Mouse (Mus musculus): ENCODE results near the gene Plekha1. TPM values are rescaled to one million over a fixed set of nuclear protein-coding genes. Genes with fewer than 3 reads are reported as not detected.

The Plekha1 gene
- 6.9 and 18.9 TPM in 2 replicates for total RNA-seq (2012; rRNA removed)
- polyA plus RNA-seq (2012; ENCODE audit: insufficient read depth in 1 of 2, insufficient read length in 2 of 2, low read depth in 1 of 2, low replicate concordance in 2 of 2, missing spikeins in 1 of 2): 10 to 100 TPM in 1 of 2 experiments, not detected in 1; 22.1 TPM

GRCm38 (mm10) chr7:130865613-130866591, at the start of gene Plekha1:
TSS of gene Plekha1 (plus strand) at chr7:130865756.
- Histone ChIP-seq H3K27me3 (ENCODE audit: control insufficient read depth in 1 of 2, insufficient read depth in 2 of 2, low read length in 2 of 2) (no peaks in the 10 kb centered on the region; a peak in 1 of 4 replicates), H3K9ac (ENCODE audit: control insufficient read depth, low read depth, low read length, poor library complexity, severe bottlenecking) (no peak within 1 kb of the TSS), H3K4me1 (ENCODE audit: control insufficient read depth in 1 of 2, insufficient read depth in 2 of 2, low read length in 2 of 2) (no peaks in the 10 kb centered on the region), H3K9me3 (replicated peaks; ENCODE audit: insufficient read depth, low read length) (no peaks in the 10 kb centered on the region), H3K27ac (ENCODE audit: control insufficient read depth, low read depth, low read length) (no peak within 1 kb of the TSS), H3K4me3 (ENCODE audit: control insufficient read depth in 1 of 2, insufficient read depth in 1 of 2, low read depth in 2 of 2, low read length in 2 of 2) (no peak within 1 kb of the TSS), H3K79me2 (ENCODE audit: control insufficient read depth, insufficient read depth, low read length, poor library complexity) (no peaks in the 10 kb centered on the region), H3K36me3 (ENCODE audit: control insufficient read depth in 1 of 2, insufficient read depth in 2 of 2, low read length in 2 of 2) (no peaks in the 10 kb centered on the region)
- DNase-seq (ENCODE audit: low read depth, low spot score): no peak
- TF ChIP-seq TAL1 (IDR thresholded peaks at IDR 0.05; ENCODE audit: low read length) (no peak), POLR2A (IDR thresholded peaks at IDR 0.05; ENCODE audit: control insufficient read depth in 1 of 2, insufficient read depth in 1 of 2, low read depth in 1 of 2, low read length in 2 of 2, poor library complexity in 1 of 2) (peak in 1 of 2 experiments; percentile 39; a peak in 1 of 4 replicates), USF1 (IDR thresholded peaks at IDR 0.05; ENCODE audit: low read depth, low read length) (no peak), MAFK (IDR thresholded peaks at IDR 0.05; ENCODE audit: borderline replicate concordance, low read depth, low read length) (no peak), HCFC1 (IDR thresholded peaks at IDR 0.05; ENCODE audit: low read depth, low read length) (no peak), USF2 (IDR thresholded peaks at IDR 0.05; ENCODE audit: borderline replicate concordance in 1 of 2, insufficient read depth in 1 of 2, low read depth in 1 of 2, low read length in 2 of 2) (no peak), GATA1 (IDR thresholded peaks at IDR 0.05; ENCODE audit: low read depth, low read length) (no peak), KAT2A (conservative IDR thresholded peaks at IDR 0.05; ENCODE audit: low read depth, low read length) (no peak), CTCF (IDR thresholded peaks at IDR 0.05 in 2 of 3, conservative IDR thresholded peaks at IDR 0.05 in 1 of 3; ENCODE audit: control insufficient read depth in 1 of 3, insufficient read depth in 1 of 3, low read depth in 2 of 3, low read length in 3 of 3, poor library complexity in 1 of 3, severe bottlenecking in 1 of 3) (no peak)

- TF ChIP-seq CHD1 (IDR thresholded peaks at IDR 0.05; ENCODE audit: low read depth, low read length): no peak
- no peak for TF ChIP-seq MYB (IDR thresholded peaks at IDR 0.05; ENCODE audit: low read depth, low read length)
- TF ChIP-seq TAL1 (IDR thresholded peaks at IDR 0.05; ENCODE audit: low read length): no peak
- TF ChIP-seq USF2 (IDR thresholded peaks at IDR 0.05; ENCODE audit: borderline replicate concordance in 1 of 2, insufficient read depth in 1 of 2, low read depth in 1 of 2, low read length in 2 of 2): no peak
- no peak for TF ChIP-seq RAD21 (IDR thresholded peaks at IDR 0.05; ENCODE audit: low read depth, low read length)
- TF ChIP-seq CTCF (IDR thresholded peaks at IDR 0.05 in 2 of 3, conservative IDR thresholded peaks at IDR 0.05 in 1 of 3; ENCODE audit: control insufficient read depth in 1 of 3, insufficient read depth in 1 of 3, low read depth in 2 of 3, low read length in 3 of 3, poor library complexity in 1 of 3, severe bottlenecking in 1 of 3): no peak
- no peak for TF ChIP-seq ZNF384 (IDR thresholded peaks at IDR 0.05; ENCODE audit: low read depth, low read length)
- TF ChIP-seq UBTF (IDR thresholded peaks at IDR 0.05; ENCODE audit: borderline replicate concordance, insufficient read depth, low read depth, low read length): no peak
- no peak for TF ChIP-seq CHD2 (IDR thresholded peaks at IDR 0.05; ENCODE audit: low read length)
- no peak for TF ChIP-seq ZKSCAN1 (IDR thresholded peaks at IDR 0.05; ENCODE audit: low read depth, low read length)
- no peak for TF ChIP-seq MAFK (IDR thresholded peaks at IDR 0.05; ENCODE audit: borderline replicate concordance, low read depth, low read length)
- no peak for TF ChIP-seq ETS1 (IDR thresholded peaks at IDR 0.05; ENCODE audit: low read depth, low read length)
- Histone ChIP-seq H3K9me3 (replicated peaks; ENCODE audit: insufficient read depth, low read length) (no peaks in the 10 kb centered on the region), H3K79me2 (ENCODE audit: control insufficient read depth, insufficient read depth, low read length, poor library complexity) (no peaks in the 10 kb centered on the region), H3K27me3 (ENCODE audit: control insufficient read depth in 1 of 2, insufficient read depth in 2 of 2, low read length in 2 of 2) (no peaks in the 10 kb centered on the region), H3K9ac (ENCODE audit: control insufficient read depth, low read depth, low read length, poor library complexity, severe bottlenecking) (no peak overlapping the region), H3K27ac (ENCODE audit: control insufficient read depth, low read depth, low read length) (no peak overlapping the region), H3K36me3 (ENCODE audit: control insufficient read depth in 1 of 2, insufficient read depth in 2 of 2, low read length in 2 of 2) (no peaks in the 10 kb centered on the region), H3K4me3 (ENCODE audit: control insufficient read depth in 1 of 2, insufficient read depth in 1 of 2, low read depth in 2 of 2, low read length in 2 of 2) (no peak overlapping the region), H3K4me1 (ENCODE audit: control insufficient read depth in 1 of 2, insufficient read depth in 2 of 2, low read length in 2 of 2) (no peaks in the 10 kb centered on the region)
- no peak for DNase-seq (ENCODE audit: low read depth, low spot score)
These were observed 49.3 kb upstream of the Plekha1 start for GRCm38 (mm10) chr7:130816243-130816642.

Measured in MEL (cell line).